Mouse (Mus musculus) c-Kit-positive CD71-positive TER-119-negative erythroid progenitor cells, embryonic 14.5 days (primary cell): ENCODE data around the gene Abcc1.

Source experiments
- DNase-seq: peaks from one replicate; pipeline ENCODE4 v3.0.0-alpha.2; 2013; ENCODE audit warnings: low read depth

Gene Abcc1

GRCm38 (mm10) chr16:14439801-14440614, 78.7 kb downstream of the Abcc1 start:
- DNase-seq, result no peak

DNA sequence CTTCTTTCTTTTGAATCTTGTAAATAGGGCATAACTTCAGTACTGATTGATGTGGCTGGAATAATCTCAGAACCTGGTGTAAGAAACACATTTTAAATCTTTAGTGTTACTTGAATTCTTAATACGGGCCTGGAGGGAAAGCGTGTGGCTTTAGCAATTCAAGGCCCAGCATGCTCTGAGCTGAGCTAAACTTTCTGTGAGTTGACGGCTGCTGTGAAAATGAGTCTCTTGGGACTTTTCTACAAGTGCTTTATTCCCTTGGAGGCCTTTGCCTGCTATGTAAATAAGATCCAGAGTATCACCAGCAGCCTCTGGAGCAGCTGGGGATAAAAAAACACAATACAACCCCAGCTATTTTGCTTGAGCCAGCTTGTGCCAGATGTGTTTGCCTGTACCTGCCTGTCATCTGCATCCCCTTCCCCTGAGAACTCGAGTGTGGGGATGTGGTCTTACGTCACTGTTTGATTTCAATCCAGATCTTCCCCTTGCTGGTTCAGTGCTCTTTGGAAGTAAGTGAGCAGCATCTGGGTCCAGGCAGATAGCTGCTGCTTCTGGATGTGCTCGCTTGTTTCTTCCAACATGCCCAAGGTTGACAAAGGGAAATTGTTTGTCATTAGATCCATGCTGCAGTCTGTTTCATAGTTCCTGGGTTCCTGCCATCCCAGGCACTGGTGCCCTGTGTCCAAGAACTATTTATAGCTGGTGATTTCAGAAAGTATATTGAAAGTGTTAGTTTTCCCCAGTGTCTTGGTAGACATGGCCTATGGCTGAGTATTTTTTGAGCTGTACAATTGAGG, 82.9 kb downstream of the Abcc1 start:
- DNase-seq, result no peak

GRCm38 (mm10) chr16:14445197-14445596, 83.8 kb downstream of the Abcc1 start:
- no peak for DNase-seq

DNA sequence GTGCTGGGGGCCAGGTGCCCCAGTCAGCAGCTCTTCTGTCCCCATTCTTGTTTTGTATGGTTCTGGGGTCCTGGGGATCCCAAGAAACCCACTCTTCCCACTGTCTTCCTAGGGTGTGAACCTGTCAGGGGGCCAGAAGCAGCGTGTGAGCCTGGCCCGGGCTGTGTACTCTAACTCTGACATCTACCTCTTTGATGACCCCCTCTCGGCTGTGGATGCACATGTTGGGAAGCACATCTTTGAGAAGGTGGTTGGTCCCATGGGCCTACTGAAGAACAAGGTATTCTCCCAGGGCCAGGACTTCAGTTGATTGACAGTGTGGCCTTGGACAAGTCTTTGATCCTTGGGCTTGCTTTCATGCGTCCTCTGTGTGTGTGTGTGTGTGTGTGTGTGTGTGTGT, 86.0 kb downstream of the Abcc1 start:
- no peak for DNase-seq

- no peak for DNase-seq
Measured at GRCm38 (mm10) chr16:14448307-14448706, 86.9 kb downstream of the Abcc1 start.

- no peak for DNase-seq
Measured at GRCm38 (mm10) chr16:14449861-14450260, 88.5 kb downstream of the Abcc1 start.

GRCm38 (mm10) chr16:14451374-14452046, 90.2 kb downstream of the Abcc1 start:
- no peak for DNase-seq

DNA sequence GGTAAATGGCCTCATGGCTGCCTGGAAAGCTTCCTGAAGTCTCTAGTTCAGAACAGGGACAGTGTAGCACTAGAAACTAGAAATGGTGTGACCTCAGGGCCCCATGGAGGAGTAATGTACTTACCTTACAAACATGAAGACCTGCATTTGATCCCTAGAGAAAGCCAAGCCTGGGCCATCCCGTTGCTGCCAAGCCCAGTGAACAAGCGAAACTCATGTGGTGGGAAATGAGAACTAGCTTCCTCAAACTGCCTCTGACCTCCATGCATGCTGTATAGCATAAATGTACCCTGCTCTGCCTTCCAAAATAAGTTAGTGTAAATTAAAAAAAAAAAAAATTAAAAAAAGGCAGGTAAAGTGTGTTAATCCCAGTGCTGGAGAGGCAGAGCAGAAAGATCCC, 101.2 kb downstream of the Abcc1 start:
- no peak for DNase-seq

DNA sequence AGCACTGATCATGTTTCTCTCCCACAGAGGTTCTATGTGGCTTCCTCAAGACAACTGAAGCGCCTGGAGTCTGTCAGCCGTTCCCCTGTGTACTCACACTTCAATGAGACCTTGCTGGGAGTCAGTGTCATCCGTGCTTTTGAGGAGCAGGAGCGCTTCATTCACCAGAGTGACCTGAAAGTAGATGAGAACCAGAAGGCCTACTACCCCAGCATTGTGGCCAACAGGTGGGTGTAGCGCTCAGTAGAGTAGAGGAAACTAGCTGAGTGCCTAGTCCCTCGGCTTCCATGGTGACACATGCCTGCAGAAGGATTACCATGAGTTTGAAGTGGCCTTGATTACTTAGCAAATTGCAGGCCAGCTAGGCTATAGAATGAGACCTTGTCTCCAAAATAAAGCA, 103.7 kb downstream of the Abcc1 start:
- no peak for DNase-seq

DNA sequence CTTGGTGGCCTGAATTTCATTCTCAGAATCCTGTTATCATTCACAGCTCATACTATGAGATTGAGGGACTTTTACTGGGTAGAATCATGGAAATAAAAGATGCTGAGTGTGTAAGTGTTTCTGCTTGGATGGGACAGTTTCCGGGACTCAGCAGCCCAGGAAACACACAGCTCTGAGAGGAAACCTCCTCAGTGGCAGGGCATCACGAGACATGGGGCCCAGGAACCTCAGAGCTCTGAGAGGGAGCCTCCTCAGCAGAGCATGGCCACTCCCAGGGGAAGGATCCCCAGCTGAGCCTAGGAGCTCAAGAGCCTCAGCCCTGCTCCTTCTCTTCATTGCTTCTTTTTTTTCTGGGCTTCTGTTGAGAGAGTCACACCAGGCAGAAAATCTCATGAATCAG, 107.0 kb downstream of the Abcc1 start:
- DNase-seq, result no peak

GRCm38 (mm10) chr16:14468841-14469240, 107.5 kb downstream of the Abcc1 start:
- no peak for DNase-seq

DNA sequence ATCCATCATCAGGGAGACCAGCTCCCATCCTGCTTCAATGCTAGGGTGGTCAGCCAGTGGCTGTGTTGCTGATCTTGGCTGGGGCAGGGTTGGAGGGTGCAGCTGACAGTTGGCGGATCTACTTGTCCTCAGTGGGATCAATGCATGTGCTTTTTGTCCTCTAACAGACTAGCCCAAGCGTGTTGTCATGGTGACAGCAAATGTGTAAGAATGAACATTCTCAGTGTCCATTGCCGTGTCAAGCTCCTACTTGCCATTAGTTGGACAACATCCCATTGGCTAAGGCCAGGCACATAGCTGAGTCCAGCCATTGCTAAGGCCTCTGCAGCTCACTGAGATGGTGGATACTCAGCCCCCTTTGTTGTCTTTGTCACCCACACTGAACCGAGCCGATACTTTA, 110.8 kb downstream of the Abcc1 start:
- DNase-seq, result no peak

GRCm38 (mm10) chr16:14473686-14474085, 112.3 kb downstream of the Abcc1 start:
- DNase-seq, result no peak

DNA sequence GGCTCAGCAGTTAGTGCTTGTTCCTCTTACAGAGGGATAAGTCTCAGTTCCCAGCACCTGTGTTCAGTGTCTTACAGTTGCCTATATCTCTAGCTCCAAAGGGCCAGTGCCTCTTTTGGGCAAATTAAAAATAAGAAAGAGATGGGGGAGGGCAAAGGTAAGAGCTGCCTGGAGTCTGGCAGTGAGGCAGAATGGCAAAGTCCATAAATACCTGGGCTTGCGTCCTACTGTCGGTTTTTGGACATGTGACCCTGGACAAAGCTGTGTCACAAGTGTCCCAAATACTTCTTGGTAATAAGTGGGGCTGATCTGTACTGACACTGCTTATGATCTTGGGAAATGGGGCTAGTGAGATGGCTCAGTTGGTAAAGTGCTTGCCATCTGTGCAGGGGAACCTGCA, 113.6 kb downstream of the Abcc1 start:
- no peak for DNase-seq

DNA sequence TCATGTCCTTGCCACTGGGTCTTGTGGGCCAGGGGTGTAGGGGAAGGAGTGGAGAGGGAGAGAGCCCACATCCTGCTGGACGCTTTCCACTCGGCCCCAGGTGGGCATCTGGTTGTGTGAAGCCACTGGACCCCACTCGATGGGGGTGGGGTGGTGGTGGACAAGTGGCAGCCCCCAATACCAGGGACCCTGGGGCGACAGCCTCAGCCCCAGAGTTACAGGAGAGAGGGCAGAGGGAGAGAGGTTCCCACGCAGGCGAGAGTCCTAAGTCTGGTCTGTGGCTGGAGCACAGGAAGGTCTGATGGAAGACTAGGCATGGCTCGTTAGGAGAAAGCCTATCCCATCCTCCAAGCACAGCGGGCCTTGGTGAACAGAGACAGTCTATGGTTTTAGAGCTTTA, 114.7 kb downstream of the Abcc1 start:
- no peak for DNase-seq

DNA sequence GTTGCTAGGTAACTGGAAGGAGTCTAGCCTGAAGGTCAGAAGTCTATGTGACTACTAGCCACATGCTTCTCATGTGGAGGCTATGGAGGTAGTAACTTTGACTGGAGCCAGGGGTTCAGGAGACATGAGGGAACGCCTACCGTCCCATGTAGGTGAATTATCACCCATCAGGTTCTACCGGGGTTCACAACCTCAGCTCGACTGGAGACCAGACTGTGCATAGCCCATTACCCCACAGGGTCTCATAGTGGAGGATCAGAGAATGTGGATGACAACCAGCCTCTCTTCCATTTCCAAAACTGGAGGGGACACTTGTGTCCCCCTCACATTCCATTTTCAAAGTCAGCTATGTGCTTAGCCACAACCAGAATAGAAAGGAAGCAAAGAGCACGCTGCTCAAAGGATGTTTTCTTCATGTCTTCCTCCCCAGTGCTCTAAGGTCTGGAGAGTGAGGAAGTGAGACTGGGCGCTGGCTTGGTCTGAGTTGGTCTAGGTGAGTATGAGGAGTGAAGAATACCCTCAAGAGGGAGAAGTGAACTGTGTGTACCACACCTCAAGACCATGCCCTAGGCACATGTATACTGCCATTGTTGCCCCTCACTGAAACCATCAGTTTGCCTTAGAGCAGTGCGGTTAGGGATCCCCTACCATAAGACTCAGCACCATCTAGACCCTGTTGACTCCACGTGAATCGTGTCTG, 115.5 kb downstream of the Abcc1 start:
- no peak for DNase-seq

DNA sequence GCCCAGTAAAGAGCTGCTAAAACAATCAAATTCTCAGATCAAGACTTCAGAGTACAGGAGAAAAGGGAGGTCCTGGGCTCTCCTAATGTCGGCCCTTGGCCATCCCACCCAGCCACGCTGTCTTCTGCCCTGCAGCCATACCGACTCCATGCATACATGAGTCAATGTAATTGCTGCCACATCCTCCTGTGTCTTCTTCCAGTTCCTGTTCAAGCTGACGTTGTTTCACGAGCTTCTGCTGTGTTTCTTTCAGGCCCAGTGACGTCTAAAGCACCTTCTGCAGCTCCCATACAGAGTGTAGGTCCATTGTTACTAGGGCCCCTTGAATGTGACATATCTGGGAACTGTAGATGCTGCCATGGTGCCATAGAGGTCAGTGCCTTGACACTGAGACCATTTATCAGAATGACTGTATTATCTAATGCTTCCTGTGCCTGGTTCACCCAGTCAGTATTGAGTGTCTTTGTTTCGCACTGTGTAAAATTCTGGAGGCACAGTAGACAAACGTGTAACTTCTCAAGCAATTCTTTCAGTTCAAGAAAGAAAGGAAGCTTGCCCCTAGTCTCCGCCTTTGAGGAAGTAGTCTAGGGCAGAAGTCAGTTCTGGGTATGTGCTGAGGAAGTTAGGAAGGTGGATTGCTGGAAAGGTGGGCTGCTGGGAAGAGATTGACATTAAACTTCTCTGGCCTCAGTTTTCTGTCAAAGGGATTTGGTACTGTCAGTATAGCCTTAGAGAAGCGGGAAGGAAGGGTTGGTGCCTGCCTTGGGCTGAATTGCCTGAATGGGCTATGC, 116.3 kb downstream of the Abcc1 start:
- DNase-seq, result no peak

- no peak for DNase-seq
Measured at GRCm38 (mm10) chr16:14479641-14480040, 118.3 kb downstream of the Abcc1 start.

- DNase-seq, result no peak
Measured at GRCm38 (mm10) chr16:14483221-14483620, 121.9 kb downstream of the Abcc1 start.

DNA sequence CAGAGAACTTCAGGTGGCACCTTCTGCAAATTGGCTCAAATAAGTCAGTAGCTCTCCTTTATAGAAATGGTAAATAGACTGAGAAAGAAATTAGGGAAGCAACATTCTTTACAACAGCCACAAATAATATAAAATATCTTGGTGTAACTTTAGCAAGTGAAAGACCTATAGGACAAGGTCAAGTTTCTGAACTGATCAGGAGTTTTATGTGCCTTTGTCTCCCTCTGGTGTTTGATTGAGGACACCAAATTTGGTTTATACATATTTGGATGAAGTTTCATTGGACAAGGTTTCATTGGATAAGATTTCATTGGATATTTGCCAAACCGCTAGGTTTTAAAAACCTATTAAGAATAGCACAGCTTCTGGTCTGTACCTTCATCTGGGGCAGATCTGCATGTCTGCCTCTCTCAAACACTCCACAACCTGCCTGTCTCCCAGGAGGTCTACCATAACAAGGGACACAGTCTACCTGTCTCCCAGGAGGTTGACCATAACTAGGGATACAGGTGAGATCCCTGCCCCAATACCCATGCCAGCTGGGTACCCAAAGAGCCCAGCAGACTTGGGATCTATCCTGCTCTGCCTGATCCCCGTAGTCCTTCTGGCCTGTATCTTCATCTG, 132.2 kb downstream of the Abcc1 start:
- DNase-seq, result peak; percentile 6
